Mouse (Mus musculus) embryonic fibroblast, embryonic 13.5 days (primary cell): ENCODE measurements around the gene Rbms3.

Source experiments
- CTCF ChIP-seq: IDR thresholded peaks from 2 replicates; pipeline ENCODE4 v1.5.1; 2011; ENCODE audit warnings: mild to moderate bottlenecking, control low read depth, low read length, moderate library complexity, borderline replicate concordance; ENCODE audit not compliant: insufficient read depth
- POLR2A ChIP-seq: IDR thresholded peaks from 2 replicates; pipeline ENCODE4 v1.6.1; 2011; ENCODE audit warnings: low read depth, mild to moderate bottlenecking, control low read depth, low read length, moderate library complexity

DNA sequence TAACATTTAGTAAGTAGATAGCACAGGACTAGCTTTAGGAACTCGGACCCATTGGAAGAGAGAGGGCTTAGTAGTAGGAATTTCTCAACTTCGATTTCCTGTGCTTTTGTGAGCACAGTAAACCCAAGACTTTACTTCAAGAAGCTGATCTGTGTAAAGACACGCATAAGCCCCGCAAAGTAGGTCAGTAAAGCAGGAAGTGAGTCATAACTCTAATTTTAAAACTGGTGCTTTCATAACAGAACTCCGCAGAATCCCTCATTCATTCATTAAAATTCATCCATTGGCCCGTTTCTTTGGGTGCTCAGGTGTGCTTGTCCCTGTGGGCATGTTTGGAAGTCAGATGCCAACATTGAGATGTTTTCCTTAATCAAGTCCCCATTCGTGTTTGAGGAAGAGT is 1087.7 kb downstream of the Rbms3 start:
- TF ChIP-seq CTCF (no peak), POLR2A (no peak)
